In the genomic region with DNA sequence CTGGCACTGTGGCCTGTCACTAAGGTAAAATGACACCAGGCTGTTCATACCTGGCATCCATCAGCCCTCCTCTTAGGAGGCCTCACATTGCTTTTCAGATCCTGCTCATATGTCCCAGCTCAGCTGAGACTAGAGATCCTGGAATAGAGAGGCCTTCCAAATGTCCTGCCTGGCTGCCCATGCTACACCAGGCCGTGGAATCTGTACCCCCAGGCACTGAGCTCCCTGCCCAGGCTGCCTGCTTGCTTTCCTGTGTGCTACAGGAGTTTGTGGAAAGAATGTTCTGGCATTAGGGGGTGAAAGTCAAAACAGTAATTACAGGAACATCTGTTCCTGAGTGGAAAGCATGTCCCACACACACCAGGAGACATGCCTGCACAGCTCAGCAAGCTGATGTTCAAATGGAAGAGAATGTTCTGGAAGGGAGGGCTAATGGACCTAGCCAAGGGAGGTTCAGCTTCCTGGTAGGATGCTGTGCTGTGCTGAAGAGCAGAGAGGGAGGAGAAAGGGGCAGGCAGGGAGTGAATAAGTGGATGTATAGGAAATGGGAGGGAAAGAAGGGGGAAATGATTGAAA, we compare ENCODE assay signal across 16 mouse cellular contexts.
DNase-seq lines count a peak whose midpoint lies in the region; ATAC-seq and TF ChIP-seq lines count a peak whose summit lies in the region.
"Had no signal": no experiment of that assay in that cellular context is flagged by ENCODE, and none has a peak within 500 bp of the region (broad histone marks: within the 10 kb centered on the region; RNA-seq: fewer than 3 reads in every experiment).

No protein-coding gene starts in this region.

- no peak for ATAC-seq in neural tube, embryonic 13.5 days (ENCODE audit: low read depth)
- ATAC-seq: forebrain, embryonic 13.5 days; intestine, postnatal 0 days had no signal

- TF ChIP-seq CTCF in layer of hippocampus, adult 2 months (conservative IDR thresholded peaks at IDR 0.05), result no peak

- H3K27me3 ChIP-seq in neural tube, embryonic 13.5 days, result no peaks in the 10 kb centered on the region
- H3K27me3 ChIP-seq: forebrain, embryonic 13.5 days had no signal

- no peak overlapping the region for H3K4me3 ChIP-seq in neural tube, embryonic 13.5 days
- no peak overlapping the region for H3K4me3 ChIP-seq in layer of hippocampus, adult 2 months
- H3K4me3 ChIP-seq: forebrain, embryonic 13.5 days had no signal

- H3K4me1 ChIP-seq in neural tube, embryonic 13.5 days (replicated peaks), result 0 out of 2 replicates have a peak, but pooled peaks cover 8% of the 10 kb centered on the region

- DNase-seq in gastrocnemius, postnatal 25 days, result peak; percentile 21
- DNase-seq in gastrocnemius, adult 18-20 months (ENCODE audit: low spot score), result no peak
- no peak for DNase-seq in neural tube, embryonic 10.5 days (ENCODE audit: extremely low spot score, low spot score)
- DNase-seq in kidney, postnatal 14 days, result peak; percentile 57
- DNase-seq in frontal cortex, postnatal 36 days (ENCODE audit: low spot score in 2 of 2), result no peak
- DNase-seq in layer of hippocampus, adult 2 months (ENCODE audit: low spot score in 2 of 2), result no peak
- DNase-seq: cerebellum, adult 2 months; layer of hippocampus, postnatal 36 days; lung, adult 18-20 months; lung, postnatal 4 days; midbrain, embryonic 14.5 days; right cerebral cortex, postnatal 4 days had no signal

- no peaks in the 10 kb centered on the region for H3K36me3 ChIP-seq in neural tube, embryonic 13.5 days

- no peak overlapping the region for H3K9ac ChIP-seq in neural tube, embryonic 13.5 days
- H3K9ac ChIP-seq: forebrain, embryonic 13.5 days had no signal

- H3K4me2 ChIP-seq in neural tube, embryonic 13.5 days, result no peak overlapping the region
- H3K4me2 ChIP-seq: forebrain, embryonic 13.5 days; heart, embryonic 11.5 days had no signal

- H3K9me3 ChIP-seq in neural tube, embryonic 13.5 days, result no peaks in the 10 kb centered on the region
- H3K9me3 ChIP-seq: forebrain, embryonic 13.5 days had no signal

- 0 out of 2 replicates have a peak overlapping the region, but pooled peaks have one; percentile 13 for H3K27ac ChIP-seq in neural tube, embryonic 13.5 days (replicated peaks)
- no peak overlapping the region for H3K27ac ChIP-seq in layer of hippocampus, adult 2 months
- H3K27ac ChIP-seq: forebrain, embryonic 13.5 days had no signal

- WGBS in neural tube, embryonic 13.5 days, result 81% methylated on average over 1 of the region's 1 CpGs

Comparison
In these comparisons a context has a peak if more than half of its experiments do, and no peak if none do; other contexts are left out.
1. DNase-seq: peak in gastrocnemius, postnatal 25 days (single experiment) and kidney, postnatal 14 days (single experiment); none in gastrocnemius, adult 18-20 months (single experiment), neural tube, embryonic 10.5 days (single experiment), frontal cortex, postnatal 36 days (0 of 2) and layer of hippocampus, adult 2 months (0 of 2).